Mouse (Mus musculus) skeletal muscle tissue, postnatal 0 days (tissue): ENCODE results near the gene Hoxa9. TPM values are rescaled to one million over a fixed set of nuclear protein-coding genes. Genes with fewer than 3 reads are reported as not detected.

Experiments used
- microRNA counts: library from miRNA; unstranded; fragments of <30 nt; microRNA quantifications from one replicate; lab custom pipeline; 2015
- microRNA-seq, 2 experiments: library from miRNA; unstranded; fragments of <30 nt; microRNA quantifications; one replicate each; pipeline ENCODE4; 2016
- polyA plus RNA-seq: library from polyadenylated mRNA; unstranded; fragments of >200 nt; fragmentation: Nextera tagmentation; extraction: Ambion mirVana; gene quantifications from 2 replicates; pipeline ENCODE4 v1.2.1, GENCODE M21; 2015

Hoxa9 gene
- polyA plus RNA-seq, result 20.2 and 20.6 TPM in 2 replicates

DNA sequence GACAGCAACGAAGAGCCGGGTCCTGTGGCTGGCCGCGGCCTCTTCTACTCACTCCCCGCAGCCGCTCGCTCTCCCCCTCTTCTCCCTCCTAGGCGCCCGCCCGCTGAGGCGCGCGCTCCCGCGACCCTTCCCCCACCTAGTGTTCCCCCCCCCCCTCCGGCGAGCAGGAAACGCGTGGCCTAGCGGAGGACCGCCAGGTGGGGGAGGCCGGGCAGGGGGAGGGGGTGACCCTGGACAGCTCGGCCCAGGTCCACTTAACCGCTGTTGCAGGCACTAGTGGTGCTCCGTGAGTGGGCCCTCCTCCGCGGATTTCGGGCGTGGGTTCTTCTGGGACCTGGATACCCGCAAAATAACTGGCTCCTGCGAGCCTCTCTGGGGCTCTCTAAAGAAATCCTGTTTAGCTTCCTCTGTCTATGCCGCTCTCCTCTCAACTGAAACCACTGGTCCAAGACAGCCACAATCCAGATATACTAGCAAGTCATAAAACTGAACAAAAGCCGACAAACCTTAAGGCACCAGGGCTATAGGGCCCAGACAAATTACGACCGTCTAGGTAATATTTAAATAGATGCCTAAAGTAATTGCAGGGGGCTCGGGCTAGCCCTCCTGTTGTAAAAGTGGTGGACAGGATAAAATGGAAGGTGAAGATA, at the start of gene Hoxa9:
Gene Hoxa9 (minus strand): TSS at position 574 of the 650 bp plus-strand sequence.

DNA sequence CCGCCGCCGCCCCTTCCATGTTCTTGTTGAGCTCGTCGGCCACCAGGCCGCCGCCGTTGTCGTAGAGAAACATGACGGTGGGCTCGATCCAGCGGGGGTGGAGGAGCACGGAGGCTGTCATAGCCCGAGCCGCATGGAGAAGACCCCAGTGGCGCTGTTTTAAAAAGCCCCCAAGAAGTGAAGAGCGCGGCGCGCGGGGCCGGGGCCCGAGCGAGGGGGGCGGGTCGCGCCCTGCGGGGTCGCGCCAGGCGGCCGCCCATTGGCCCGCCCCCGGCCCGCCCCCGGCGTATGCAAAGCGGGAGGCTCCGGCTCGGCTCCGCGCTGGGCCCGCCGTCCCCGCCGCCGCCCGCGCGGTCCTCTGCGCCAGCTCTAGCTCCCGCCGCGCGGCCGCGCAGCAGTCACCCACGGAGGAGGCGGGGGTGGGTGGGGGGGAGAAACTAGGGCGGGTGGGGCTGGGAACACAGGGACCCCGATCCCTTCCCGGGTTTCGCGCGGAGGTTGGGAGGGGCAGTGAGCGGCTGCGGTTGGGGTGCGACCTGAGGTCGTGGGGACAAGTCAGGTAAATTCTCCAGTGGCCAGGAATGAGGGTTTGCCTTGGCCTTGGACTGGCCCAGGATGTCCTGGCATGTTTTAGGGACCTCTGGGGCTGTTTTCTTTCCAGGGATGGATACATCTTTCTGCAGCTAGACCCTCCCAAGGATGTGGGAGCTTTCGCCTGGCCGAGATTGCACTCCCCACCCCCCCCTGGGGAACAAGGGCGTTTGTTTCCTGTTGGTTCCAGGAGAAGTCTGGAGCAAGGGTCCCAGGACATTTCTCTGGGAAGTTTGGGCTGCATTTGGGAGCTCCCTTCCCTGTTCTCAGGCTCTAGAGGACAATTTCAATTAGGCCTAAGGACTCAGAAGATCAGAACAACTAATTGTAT, 30.0 kb upstream of the Hoxa9 start, which contains the start of gene Hoxa13:
Gene Hoxa13 (minus strand): TSS at position 227 of the 922 bp plus-strand sequence.

DNA sequence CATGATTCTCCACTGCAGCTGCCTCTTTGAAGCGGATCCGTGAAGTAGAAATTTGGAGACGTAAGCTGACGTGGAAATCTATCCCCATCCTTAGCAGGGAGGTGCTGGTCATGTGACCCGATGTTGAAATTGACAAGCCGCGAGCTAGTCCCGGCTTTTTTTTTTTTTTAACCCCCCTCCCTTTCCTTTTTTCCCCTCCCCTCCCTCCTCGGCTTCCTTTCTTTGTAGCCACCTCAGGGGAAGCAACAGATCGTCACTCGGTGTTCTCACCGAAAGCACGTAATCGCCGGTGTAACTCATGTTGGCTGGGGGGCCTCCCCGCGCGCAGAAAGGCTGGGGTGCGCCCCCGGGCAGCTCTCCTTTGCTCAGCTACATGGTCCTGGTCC, 14.9 kb upstream of the Hoxa9 start, which contains the start of gene Hoxa11:
Gene Hoxa11 (minus strand): TSS at position 54 of the 386 bp plus-strand sequence.

DNA sequence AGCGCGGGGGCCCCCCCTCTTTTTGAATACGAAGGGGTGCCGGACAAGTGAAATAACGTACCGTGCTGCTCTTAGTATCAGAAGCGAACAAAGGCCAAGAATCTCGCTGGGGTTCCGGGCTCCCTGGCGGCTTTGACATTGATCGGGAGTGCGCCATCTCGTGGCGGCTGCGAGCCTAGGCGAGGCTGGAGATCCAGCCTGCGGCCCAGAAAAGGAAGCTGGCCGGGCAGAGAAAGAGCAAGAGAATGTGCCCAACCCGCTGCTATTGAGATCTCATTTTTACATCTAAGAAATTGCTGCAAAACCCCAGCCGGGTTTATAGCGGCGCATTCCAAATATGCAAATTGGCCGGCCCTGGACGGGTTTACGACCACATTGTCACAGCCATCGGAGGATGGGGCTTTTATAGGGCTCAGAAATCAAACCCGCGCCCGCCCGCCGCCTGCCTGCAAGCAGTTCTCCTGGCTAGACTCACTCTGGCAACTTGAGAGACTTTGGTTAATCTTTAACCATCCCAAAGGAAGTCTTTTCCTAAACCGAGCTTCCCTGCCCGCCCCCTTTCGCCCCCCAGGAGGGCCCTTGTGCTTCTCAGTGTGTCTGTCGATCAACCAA, 9.6 kb upstream of the Hoxa9 start, which contains the start of gene Hoxa10:
Gene Hoxa10 (minus strand): TSS at position 466 of the 612 bp plus-strand sequence.

DNA sequence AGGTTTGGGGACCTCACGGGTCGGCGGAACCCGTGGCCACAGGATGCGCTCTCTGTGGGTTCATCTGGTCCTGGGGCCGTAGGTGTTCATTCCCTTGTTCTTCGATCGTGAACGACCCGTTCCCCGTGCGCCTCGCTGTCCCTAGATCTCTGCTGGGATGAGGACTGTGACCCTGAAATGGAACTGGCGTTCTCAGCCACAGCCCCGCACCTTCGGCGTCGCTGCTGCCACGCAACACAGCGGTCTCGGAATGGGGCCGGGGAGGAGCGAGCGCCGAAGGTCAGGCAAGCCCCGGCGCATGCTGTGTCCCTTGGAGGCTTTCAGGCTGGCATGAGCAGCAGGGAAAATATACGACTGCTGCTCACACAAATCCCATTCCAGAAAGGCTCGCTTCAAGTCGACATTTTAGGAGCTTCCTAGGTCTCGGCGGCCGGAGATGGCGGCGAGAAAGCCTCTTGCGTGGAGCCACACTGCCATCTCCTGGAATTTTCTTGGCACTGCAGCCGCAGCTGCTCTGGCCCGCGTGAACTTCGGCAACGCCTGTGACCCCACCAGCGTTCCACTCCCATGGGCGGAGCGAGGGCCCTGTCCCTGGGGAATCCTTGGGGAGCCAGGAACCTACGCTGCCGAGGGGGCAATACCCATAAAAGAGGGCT, 9.4 kb downstream of the Hoxa9 start, which contains the start of gene Hoxa7:
Gene Hoxa7 (minus strand): TSS at position 518 of the 656 bp plus-strand sequence.

DNA sequence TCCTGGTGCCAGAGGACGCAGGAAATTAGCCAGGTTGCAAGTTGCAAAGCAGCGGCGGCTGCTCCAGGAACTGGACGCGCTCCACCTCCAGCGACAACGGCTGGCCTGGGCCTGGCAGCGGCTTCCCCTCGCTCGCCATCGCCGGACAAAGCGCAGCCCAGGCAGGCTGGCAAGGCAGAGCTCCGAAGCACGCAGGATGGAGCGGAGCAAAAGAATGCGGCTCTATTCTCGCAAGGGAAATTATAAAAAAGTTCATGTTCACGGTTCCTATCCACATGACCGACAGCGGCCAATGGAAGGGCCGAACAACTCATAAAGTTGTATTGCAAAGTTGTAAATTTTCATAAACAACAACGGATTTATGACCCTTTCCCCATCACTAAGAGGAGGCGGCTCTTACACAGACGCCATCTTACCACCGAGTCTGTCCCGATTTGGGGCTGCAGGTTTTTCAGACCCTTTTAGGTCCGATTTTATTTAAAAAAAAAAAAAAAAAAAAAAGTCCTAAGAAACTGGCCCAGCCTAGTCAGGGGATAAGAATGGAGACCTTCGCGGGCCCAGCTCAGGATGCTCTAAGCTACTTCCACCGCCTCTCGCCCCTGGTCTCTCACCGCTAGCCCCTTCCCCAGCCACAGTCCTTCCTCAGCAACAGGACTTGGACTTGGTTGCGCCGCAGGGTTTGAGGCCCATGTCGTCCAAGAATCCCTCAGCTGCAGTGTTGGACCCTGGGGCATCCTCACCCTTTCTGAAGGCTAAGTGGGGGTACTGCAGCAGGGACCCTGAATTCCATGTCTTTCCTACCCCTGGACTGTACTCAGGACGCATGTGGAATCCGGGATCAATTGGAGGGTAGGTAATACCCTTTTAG, 17.5 kb downstream of the Hoxa9 start, which contains the start of the genes Hoxa3 and Gm28308:
Gene Hoxa3 (minus strand): TSS at position 218 of the 868 bp plus-strand sequence.
Gene Gm28308 (minus strand): TSS at position 221 of the 868 bp plus-strand sequence.

DNA sequence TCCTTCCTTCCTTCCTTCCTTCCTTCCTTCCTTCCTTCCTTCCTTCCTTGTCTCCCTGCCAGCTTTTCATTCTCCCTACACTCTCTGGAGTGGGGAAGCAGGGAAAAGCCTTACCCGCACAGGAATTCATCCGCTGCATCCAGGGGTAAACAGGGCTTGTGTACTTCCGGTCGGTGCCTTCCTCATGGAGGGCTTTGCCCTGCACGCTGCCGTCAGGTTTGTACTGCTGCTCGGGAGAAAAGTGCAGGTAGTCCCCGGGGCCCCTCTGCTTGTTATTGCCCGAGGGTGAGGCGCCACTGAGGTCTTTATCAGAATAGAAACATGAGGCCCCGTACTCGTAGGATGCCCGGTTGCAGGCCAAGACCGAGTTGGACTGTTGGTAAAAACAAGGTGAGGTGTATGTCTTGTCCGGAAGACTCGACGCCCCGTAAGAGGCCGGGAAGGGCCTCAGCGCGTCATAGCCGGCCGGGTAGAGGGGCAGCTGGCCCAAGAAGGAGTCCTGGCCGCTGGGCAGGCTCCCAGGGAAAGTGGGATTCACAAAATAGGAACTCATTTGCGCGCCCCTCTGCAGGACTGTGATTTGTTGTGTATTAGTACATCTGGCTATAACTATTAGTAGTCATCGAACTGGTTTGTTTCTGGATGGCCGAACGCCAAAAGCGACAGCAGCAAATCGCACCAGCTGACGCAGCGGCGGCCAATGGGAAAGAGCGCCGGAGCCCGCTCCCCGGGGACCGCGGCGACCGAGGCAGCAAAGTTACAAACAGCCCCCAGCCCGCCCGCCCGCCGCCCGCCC, 22.6 kb downstream of the Hoxa9 start, which contains the start of gene Hoxa6:
Gene Hoxa6 (minus strand): TSS at position 651 of the 796 bp plus-strand sequence.

DNA sequence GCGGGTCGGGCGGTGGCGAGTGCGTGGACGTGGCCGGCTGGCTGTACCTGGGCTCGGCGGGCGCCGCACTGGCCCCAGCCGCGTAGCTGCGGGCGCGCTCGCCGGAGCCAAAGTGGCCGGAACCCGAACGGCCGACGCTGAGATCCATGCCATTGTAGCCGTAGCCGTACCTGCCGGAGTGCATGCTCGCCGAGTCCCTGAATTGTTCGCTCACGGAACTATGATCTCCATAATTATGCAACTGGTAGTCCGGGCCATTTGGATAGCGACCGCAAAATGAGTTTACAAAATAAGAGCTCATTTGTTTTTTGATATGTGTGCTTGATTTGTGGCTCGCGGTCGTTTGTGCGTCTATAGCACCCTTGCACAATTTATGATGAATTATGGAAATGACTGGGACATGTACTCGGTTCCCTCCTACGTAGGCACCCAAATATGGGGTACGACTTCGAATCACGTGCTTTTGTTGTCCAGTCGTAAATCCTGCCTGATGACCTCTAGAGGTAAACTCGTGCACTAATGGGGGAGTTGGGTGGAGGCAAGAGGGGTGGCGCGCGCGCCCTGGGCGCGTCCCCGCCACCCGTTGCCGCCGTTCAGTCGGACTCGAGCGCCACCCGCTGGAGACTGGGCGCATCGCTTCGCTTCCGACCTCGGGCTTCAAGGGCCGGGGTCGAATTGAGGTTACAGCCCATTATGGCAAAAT, 26.7 kb downstream of the Hoxa9 start, which contains the start of gene Hoxa5:
Gene Hoxa5 (minus strand): TSS at position 538 of the 703 bp plus-strand sequence.

DNA sequence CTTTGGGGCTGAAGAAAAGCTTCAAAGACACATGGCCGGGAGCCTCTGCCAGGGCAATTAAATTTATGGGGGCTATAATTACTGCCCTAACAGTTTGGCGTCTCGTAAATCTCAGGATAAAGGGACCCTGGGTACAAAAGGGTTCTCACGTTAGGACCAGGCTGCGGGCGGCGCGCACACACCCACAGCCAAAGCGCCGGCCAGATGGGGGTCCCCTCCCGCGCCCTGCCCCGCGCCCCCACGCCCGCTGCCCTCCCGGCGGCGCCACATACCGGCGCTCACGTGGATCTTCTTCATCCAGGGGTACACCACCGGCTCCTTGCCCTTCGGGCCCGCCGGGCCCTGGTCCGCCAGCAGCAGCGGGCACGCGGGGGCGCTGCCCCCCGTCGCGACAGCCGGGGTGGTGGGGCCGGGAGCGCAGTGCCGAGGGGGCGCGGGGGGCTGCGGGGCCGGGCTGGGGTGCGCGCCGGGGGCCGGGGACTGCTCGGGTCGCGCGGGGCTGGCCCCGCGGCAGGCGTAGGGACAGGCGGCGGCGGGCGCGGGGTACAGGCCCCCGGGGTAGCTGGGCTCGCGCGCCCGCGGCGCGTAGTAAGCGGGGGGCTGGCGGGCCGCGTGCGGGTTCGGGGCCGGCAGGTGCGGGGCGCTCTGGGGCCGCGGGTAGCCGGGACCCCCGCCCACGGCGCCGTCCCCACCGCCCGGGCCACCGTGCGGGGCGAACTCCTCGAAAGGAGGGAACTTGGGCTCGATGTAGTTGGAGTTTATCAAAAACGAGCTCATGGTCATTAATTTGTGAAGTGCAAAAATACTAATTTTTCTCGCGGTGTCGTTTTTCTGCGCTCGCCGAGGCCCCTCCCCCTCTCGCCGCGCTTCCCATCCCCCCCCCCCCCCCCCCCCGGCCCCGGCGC, 39.7 kb downstream of the Hoxa9 start, which contains the start of gene Hoxa4:
Gene Hoxa4 (minus strand): TSS at position 848 of the 905 bp plus-strand sequence.

DNA sequence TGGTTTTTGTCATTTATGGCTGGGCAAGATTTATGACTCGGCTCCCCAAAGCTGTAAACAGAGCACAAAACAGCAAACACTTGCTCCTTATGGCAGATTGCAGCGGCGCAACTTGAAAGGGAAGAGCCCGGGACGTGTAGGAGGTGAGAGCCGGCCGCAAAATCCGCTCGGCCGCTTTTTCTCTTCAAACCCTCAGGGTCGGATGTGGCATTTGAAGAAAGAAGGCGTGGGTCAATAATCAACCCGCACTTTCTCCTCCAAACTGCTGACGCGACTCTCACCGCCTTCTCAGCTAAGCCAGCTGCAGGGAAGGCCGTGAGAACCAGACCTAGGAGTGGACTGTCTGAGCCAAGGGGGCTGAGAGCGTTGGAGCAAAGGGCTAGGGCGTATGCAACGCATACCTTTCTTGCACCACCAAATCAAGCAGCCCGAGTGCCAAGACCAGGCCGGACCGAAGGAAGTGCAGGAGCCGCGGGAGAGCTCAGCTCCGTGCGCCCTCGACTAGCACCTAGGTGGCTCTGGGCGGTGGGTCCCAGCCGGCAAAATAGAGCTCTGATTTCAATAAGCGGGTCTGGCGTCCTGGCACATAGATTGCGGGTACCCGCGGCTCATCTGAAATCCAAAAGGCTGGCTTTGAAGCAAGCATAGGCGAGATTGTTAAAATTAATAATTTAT, 53.7 kb downstream of the Hoxa9 start, which contains the start of gene 5730596B20Rik:
Gene 5730596B20Rik (plus strand): TSS at position 438 of the 675 bp plus-strand sequence.

MicroRNAs within 50 kb of the gene (microRNA counts, 519-probe panel; counts per million panel counts)
- microRNA mmu-miR-196b (lab: Ali Mortazavi, UCI), result 5,701 counts per million, percentile 90 among the panel's probes with 10 or more counts

Small RNAs within 50 kb of the gene (microRNA-seq; reads per million reads assigned to microRNA genes)
- 8,273 to 10,920 reads per million in 2 experiments for gene Mir196b

Other genes starting within 250 kb of the Hoxa9 start
- gene Skap2, start 218.5 kb downstream of the Hoxa9 start, polyA plus RNA-seq, result 14.3 and 18.0 TPM in 2 replicates
- gene Hoxa1, start 72.8 kb downstream of the Hoxa9 start, polyA plus RNA-seq, result 0.59 and 0.88 TPM in 2 replicates
- 0.46 and 1.1 TPM in 2 replicates for gene Hoxa2, start 66.3 kb downstream of the Hoxa9 start, polyA plus RNA-seq
- 0.10 and 0.27 TPM in 2 replicates for gene 5730596B20Rik, start 53.6 kb downstream of the Hoxa9 start, polyA plus RNA-seq
- gene Hoxa4, start 39.3 kb downstream of the Hoxa9 start, polyA plus RNA-seq, result 3.7 and 5.5 TPM in 2 replicates
- gene Hoxa5, start 26.5 kb downstream of the Hoxa9 start, polyA plus RNA-seq, result 3.1 and 3.6 TPM in 2 replicates
- 1.7 and 1.9 TPM in 2 replicates for gene Hoxa6, start 22.4 kb downstream of the Hoxa9 start, polyA plus RNA-seq
- 1.3 TPM in 2 replicates for gene Hoxa3, start 17.8 kb downstream of the Hoxa9 start, polyA plus RNA-seq
- not detected in 2 replicates for gene Gm28308, start 17.8 kb downstream of the Hoxa9 start, polyA plus RNA-seq
- gene Hoxa7, start 9.2 kb downstream of the Hoxa9 start, polyA plus RNA-seq, result 26.9 and 27.8 TPM in 2 replicates
- gene Hoxa10, start 9.8 kb upstream of the Hoxa9 start, polyA plus RNA-seq, result 40.5 and 46.6 TPM in 2 replicates
- gene Hoxa11, start 14.7 kb upstream of the Hoxa9 start, polyA plus RNA-seq, result 1.4 and 3.7 TPM in 2 replicates
- gene Hoxa13, start 29.8 kb upstream of the Hoxa9 start, polyA plus RNA-seq, result 0.05 TPM in 1 of 2 replicates, not detected in the other
- gene Evx1, start 82.4 kb upstream of the Hoxa9 start, polyA plus RNA-seq, result not detected in 2 replicates